Mouse (Mus musculus) intestine, embryonic 15.5 days (tissue): ENCODE results near the gene Sltm. TPM values are rescaled to one million over a fixed set of nuclear protein-coding genes. Genes with fewer than 3 reads are reported as not detected.
A peak's percentile ranks its signal among the peaks of the same experiment; 100 is the strongest.

ENCODE experiments used
- ATAC-seq: fragments of 200-750 bp; cut with Nextera tagmentation; 2 replicates; pipeline ENCODE4 v1.8.0; 2017; ENCODE audit warnings: moderate TSS enrichment, moderate library complexity
- H3K27ac ChIP-seq: fragments of 300-500 bp; sonication (generic); 2 replicates; pipeline ENCODE4 v1.5.1; 2015; ENCODE audit warnings: mild to moderate bottlenecking, inconsistent platforms
- H3K27me3 ChIP-seq: fragments of 300-500 bp; sonication (generic); replicated peaks from 2 replicates; pipeline ENCODE4 v1.6.1; 2015; ENCODE audit warnings: inconsistent platforms
- H3K36me3 ChIP-seq: fragments of 300-500 bp; sonication (generic); 2 replicates; pipeline ENCODE4 v1.6.1; 2015; ENCODE audit warnings: inconsistent platforms
- H3K4me1 ChIP-seq: fragments of 300-500 bp; sonication (generic); replicated peaks from 2 replicates; pipeline ENCODE4 v1.6.1; 2015; ENCODE audit warnings: inconsistent platforms
- H3K4me2 ChIP-seq: fragments of 300-500 bp; sonication (generic); replicated peaks from 2 replicates; pipeline ENCODE4 v1.6.1; 2015; ENCODE audit warnings: mild to moderate bottlenecking, inconsistent platforms
- H3K4me3 ChIP-seq: fragments of 300-500 bp; sonication (generic); replicated peaks from 2 replicates; pipeline ENCODE4 v1.5.1; 2015; ENCODE audit warnings: inconsistent platforms
- H3K9ac ChIP-seq: fragments of 300-500 bp; sonication (generic); 2 replicates; pipeline ENCODE4 v1.6.1; 2015; ENCODE audit warnings: inconsistent platforms
- H3K9me3 ChIP-seq: fragments of 300-500 bp; sonication (generic); 2 replicates; pipeline ENCODE4 v1.6.1; 2016; ENCODE audit warnings: inconsistent platforms
- WGBS: fragments of 180-500 bp; shearing (Covaris S2); methylation state at CpG from one replicate; pipeline ENCODE4 v1.1.7; 2015; 5-methylcytosine and 5-hydroxymethylcytosine counted together
- polyA plus RNA-seq: library from polyadenylated mRNA; unstranded; fragments of >200 nt; fragmentation: Nextera tagmentation; extraction: Ambion mirVana; gene quantifications from 2 replicates; pipeline ENCODE4 v1.2.1, GENCODE M21; 2015

Gene Sltm
- 43.3 and 43.4 TPM in 2 replicates for polyA plus RNA-seq

DNA sequence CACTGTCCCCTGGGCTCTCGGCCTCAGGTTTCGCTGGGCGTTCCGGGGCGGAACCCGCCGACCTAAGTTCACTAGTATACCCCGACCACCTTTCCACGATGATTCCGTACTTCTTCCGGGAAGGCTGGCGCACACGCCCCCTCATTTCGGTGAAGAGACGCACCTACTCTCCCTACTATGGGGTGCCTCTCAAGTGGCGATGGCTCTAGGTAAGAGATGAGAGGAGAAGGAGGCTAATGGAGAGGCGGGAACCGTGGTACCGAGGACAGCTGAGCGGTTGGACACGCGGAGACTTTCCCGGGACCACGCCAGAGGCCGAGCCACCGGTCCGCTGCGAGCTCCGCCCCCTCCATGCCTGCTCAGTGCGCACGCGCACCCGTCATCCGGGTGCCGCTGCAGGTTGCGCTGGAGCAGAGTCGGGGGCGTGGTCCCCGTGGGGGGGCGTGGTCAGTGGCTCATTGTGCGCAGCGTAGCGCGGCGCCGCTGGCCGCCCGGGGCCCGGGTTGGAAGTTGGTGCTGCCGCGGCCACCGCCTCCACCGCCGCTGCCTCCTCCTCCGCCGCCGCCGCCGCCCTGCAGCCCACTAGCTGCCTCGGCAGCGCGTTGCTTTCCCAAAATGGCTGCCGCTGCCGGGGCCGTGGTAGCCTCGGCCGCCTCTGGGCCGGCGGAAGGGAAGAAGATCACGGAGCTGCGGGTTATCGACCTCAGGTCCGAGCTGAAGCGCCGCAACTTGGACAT, at the start of gene Sltm:
Gene Sltm, plus strand, starts transcription at position 450 of the 737 bp plus-strand sequence.
- WGBS = under 1% methylated on average over 75 of the region's 75 CpGs
- H3K9me3 ChIP-seq = no peaks in the 10 kb centered on the region
- H3K4me3 ChIP-seq = peak within 1 kb of the TSS; percentile 93
- peak within 1 kb of the TSS; percentile 79 for H3K4me2 ChIP-seq
- H3K9ac ChIP-seq = peak within 1 kb of the TSS; percentile 96
- no peaks in the 10 kb centered on the region for H3K36me3 ChIP-seq
- no peaks in the 10 kb centered on the region for H3K27me3 ChIP-seq
- peak; percentile 96 for ATAC-seq
- H3K27ac ChIP-seq = peak within 1 kb of the TSS; percentile 99
- peaks cover 8% of the 10 kb centered on the region; the same call in 1 of the 2 replicates for H3K4me1 ChIP-seq

DNA sequence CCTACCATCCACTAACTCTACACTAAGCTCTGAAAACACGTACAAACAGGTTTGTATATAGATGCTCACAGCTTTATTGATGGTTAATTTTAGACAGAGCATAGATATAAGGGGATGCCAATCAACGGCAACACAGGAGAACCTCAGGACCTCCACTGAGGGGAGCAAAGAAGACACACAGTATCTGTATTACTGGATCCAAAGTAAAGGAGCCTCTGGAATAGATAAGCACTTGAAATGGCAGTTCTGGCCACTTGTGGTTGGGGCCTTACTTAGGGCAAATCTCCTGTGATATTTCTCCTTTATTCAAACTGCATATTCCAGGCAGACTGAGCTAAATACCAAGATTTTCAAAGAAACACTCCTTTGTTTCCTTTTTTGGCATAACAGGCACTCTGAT, 49.5 kb upstream of the Sltm start:
- no peak for ATAC-seq
- Histone ChIP-seq H3K9ac (no peak overlapping the region), H3K36me3 (0 out of 2 replicates have a peak, but pooled peaks cover 3% of the 10 kb centered on the region), H3K9me3 (no peaks in the 10 kb centered on the region), H3K27me3 (no peaks in the 10 kb centered on the region), H3K4me1 (no peaks in the 10 kb centered on the region), H3K4me2 (no peak overlapping the region), H3K27ac (no peak overlapping the region), H3K4me3 (no peak overlapping the region)
- 94% methylated on average over 2 of the region's 2 CpGs for WGBS

- no peak overlapping the region for H3K4me3 ChIP-seq
- H3K27me3 ChIP-seq = no peaks in the 10 kb centered on the region
- no peak for ATAC-seq
- H3K4me2 ChIP-seq = no peak overlapping the region
- H3K27ac ChIP-seq = no peak overlapping the region
- no peaks in the 10 kb centered on the region for H3K9me3 ChIP-seq
- H3K36me3 ChIP-seq = no peaks in the 10 kb centered on the region
- no peaks in the 10 kb centered on the region for H3K4me1 ChIP-seq
- no peak overlapping the region for H3K9ac ChIP-seq
These were observed 45.6 kb upstream of the Sltm start for GRCm38 (mm10) chr9:70496990-70497389.

- Histone ChIP-seq H3K4me1 (0 out of 2 replicates have a peak, but pooled peaks cover 2% of the 10 kb centered on the region), H3K36me3 (no peaks in the 10 kb centered on the region), H3K27me3 (no peaks in the 10 kb centered on the region), H3K9me3 (no peaks in the 10 kb centered on the region), H3K9ac (peak overlapping the region; percentile 96), H3K4me2 (peak overlapping the region; percentile 50), H3K27ac (peak overlapping the region; percentile 98), H3K4me3 (peak overlapping the region; percentile 97)
- ATAC-seq = no peak
- WGBS = 30% methylated on average over 10 of the region's 10 CpGs
These were observed 40.1 kb upstream of the Sltm start for GRCm38 (mm10) chr9:70502284-70503014.

DNA sequence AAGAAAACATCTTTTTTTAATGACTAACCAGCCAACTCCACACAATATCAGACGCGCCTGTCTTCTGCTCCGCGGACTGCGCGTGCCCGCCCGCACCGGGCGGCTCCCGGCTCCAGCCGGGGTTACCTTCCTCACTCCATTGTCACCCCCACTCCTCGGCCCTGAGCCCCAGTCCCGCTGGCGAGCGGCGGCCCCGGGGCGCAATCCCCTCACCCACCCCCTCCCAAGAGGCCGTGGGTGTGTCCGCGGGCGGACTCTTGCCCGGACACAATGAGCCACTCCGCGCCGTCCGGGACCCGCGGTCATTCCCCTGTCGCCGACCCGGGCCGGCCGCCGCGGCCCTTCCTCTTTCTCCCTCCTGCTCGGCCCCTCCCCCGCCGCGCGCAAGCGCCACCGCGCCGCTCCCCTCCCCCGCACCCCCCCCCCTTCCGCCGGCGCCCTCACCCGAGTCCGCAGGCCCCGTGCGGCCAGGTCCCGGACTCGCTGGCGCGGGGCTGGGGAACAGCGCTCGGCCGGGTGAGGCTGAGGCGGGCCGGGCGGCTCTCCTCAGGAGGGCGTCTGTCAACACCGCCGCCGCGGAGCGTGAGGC, 39.4 kb upstream of the Sltm start:
- Histone ChIP-seq H3K4me2 (peak overlapping the region; percentile 50), H3K27me3 (no peaks in the 10 kb centered on the region), H3K4me1 (0 out of 2 replicates have a peak, but pooled peaks cover 2% of the 10 kb centered on the region), H3K4me3 (peak overlapping the region; percentile 97), H3K36me3 (no peaks in the 10 kb centered on the region), H3K9me3 (no peaks in the 10 kb centered on the region), H3K9ac (peak overlapping the region; percentile 96), H3K27ac (peak overlapping the region; percentile 98)
- ATAC-seq = peak; percentile 94
- WGBS = under 1% methylated on average over 48 of the region's 70 CpGs

DNA sequence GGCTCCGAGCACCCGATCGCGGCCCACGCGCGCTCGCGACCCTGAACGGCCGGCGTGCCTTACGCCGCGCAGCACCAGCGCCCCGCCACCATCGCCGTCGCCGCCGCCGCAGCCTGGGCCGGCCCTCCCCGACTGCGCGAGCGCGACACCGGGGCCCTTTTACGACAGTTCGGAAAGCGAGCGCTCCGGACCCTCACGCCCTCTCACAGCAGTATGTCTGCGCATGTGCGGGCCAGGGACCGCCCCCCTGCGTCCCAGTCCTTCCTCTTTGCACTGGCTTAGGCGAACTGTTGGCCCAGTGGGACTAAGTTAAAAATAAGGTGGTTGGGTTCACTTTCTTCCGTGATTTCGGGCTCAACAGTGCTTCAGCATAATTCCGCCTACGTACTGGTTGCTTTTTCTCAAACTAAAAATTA, 38.9 kb upstream of the Sltm start, which contains the start of gene Rnf111:
Gene Rnf111, minus strand, starts transcription at position 100 of the 416 bp plus-strand sequence.
- Histone ChIP-seq H3K36me3 (no peaks in the 10 kb centered on the region), H3K9ac (peak within 1 kb of the TSS; percentile 96), H3K9me3 (no peaks in the 10 kb centered on the region), H3K4me1 (0 out of 2 replicates have a peak, but pooled peaks cover 2% of the 10 kb centered on the region), H3K27ac (peak within 1 kb of the TSS; percentile 98), H3K27me3 (no peaks in the 10 kb centered on the region), H3K4me2 (peak within 1 kb of the TSS; percentile 50), H3K4me3 (peak within 1 kb of the TSS; percentile 97)
- peak; percentile 97 for ATAC-seq
- under 1% methylated on average over 45 of the region's 45 CpGs for WGBS

DNA sequence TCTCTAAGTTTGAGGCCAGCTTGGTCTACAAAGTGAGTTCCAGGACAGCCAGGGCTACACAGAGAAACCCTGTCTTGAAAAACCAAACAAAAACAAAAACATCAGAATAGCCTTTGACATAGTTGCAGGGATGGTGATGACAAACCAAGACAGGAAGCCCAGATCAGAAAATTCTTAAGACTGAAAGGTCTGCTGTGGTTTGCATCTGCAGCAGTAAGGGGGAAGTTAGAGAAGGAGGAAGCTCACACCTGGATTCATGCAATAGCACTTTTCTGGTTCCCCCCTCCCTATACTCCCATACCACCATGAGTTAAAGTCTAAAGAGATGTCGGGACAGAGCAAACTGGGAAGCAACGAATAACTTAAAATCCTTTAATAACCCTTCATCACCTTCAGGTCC, 36.4 kb upstream of the Sltm start:
- Histone ChIP-seq H3K27me3 (no peaks in the 10 kb centered on the region), H3K4me2 (no peak overlapping the region), H3K9ac (no peak overlapping the region), H3K27ac (no peak overlapping the region), H3K4me1 (0 out of 2 replicates have a peak, but pooled peaks cover 2% of the 10 kb centered on the region), H3K36me3 (no peaks in the 10 kb centered on the region), H3K9me3 (no peaks in the 10 kb centered on the region), H3K4me3 (no peak overlapping the region)
- ATAC-seq = no peak
- 69% methylated on average over 2 of the region's 2 CpGs for WGBS

- H3K4me2 ChIP-seq = no peak overlapping the region
- no peaks in the 10 kb centered on the region for H3K9me3 ChIP-seq
- no peaks in the 10 kb centered on the region for H3K36me3 ChIP-seq
- ATAC-seq = no peak
- WGBS = 70% methylated on average over 8 of the region's 8 CpGs
- H3K27me3 ChIP-seq = no peaks in the 10 kb centered on the region
- H3K4me3 ChIP-seq = no peak overlapping the region
- 0 out of 2 replicates have a peak, but pooled peaks cover 2% of the 10 kb centered on the region for H3K4me1 ChIP-seq
- no peak overlapping the region for H3K9ac ChIP-seq
- H3K27ac ChIP-seq = no peak overlapping the region
These were observed 35.8 kb upstream of the Sltm start for GRCm38 (mm10) chr9:70506787-70507186.

- H3K36me3 ChIP-seq = no peaks in the 10 kb centered on the region
- no peaks in the 10 kb centered on the region for H3K27me3 ChIP-seq
- no peak overlapping the region for H3K9ac ChIP-seq
- H3K4me2 ChIP-seq = no peak overlapping the region
- WGBS = 64% methylated on average over 4 of the region's 4 CpGs
- no peak overlapping the region for H3K4me3 ChIP-seq
- no peak overlapping the region for H3K27ac ChIP-seq
- no peaks in the 10 kb centered on the region for H3K4me1 ChIP-seq
- no peak for ATAC-seq
- no peaks in the 10 kb centered on the region for H3K9me3 ChIP-seq
These were observed 32.5 kb upstream of the Sltm start for GRCm38 (mm10) chr9:70509906-70510525.

DNA sequence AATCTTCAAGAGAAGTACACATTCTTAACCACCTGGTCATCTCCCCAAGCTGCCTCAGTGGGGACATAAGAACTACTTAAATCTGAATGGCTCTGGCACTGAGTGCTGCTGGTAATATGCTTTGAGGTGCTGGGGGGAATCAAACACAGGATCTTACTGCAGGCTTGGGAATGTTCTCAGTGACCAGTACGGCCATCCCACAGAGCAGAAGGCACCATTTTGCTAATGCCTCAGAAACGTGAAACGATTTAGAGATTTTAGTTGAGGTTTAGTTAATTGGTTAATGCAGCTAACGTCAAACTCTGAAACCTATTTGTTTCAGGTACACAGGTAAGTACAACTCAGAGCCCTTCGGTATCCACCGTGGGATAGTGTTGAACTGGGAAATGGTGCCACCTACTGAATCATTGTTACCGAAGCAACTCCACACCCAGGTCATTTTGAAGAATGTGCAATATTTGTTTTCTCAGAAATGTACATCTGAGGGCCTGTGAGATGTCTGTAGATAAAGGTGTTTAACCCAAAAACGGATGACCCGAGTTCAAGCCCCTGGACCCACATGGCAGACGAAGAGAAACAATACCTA, 31.5 kb upstream of the Sltm start:
- no peaks in the 10 kb centered on the region for H3K36me3 ChIP-seq
- H3K27ac ChIP-seq = no peak overlapping the region
- no peak for ATAC-seq
- H3K9me3 ChIP-seq = no peaks in the 10 kb centered on the region
- 55% methylated on average over 10 of the region's 10 CpGs for WGBS
- no peak overlapping the region for H3K9ac ChIP-seq
- H3K4me2 ChIP-seq = no peak overlapping the region
- H3K4me1 ChIP-seq = no peaks in the 10 kb centered on the region
- H3K4me3 ChIP-seq = no peak overlapping the region
- H3K27me3 ChIP-seq = no peaks in the 10 kb centered on the region

GRCm38 (mm10) chr9:70511681-70512080, 30.9 kb upstream of the Sltm start:
- Histone ChIP-seq H3K36me3 (no peaks in the 10 kb centered on the region), H3K27me3 (no peaks in the 10 kb centered on the region), H3K4me1 (no peaks in the 10 kb centered on the region), H3K9me3 (no peaks in the 10 kb centered on the region), H3K9ac (no peak overlapping the region), H3K27ac (no peak overlapping the region), H3K4me2 (no peak overlapping the region), H3K4me3 (no peak overlapping the region)
- no peak for ATAC-seq
- WGBS = 76% methylated on average over 7 of the region's 7 CpGs
